Mouse (Mus musculus) forebrain, embryonic 15.5 days (tissue): Measurements from ENCODE around the gene Fzd2. TPM values are rescaled to one million over a fixed set of nuclear protein-coding genes. Genes with fewer than 3 reads are reported as not detected.

ENCODE experiments used
- ATAC-seq: fragments of 200-750 bp; cut with Nextera tagmentation; replicated peaks from 2 replicates; pipeline ENCODE4 v1.8.0; 2017; ENCODE audit warnings: mild to moderate bottlenecking, moderate TSS enrichment, moderate library complexity
- H3K27ac ChIP-seq: fragments of 300-500 bp; sonication (generic); replicated peaks from 2 replicates; pipeline ENCODE4 v1.5.1; 2015; ENCODE audit warnings: mild to moderate bottlenecking, inconsistent platforms
- H3K27me3 ChIP-seq: fragments of 300-500 bp; sonication (generic); 2 replicates; pipeline ENCODE4 v1.6.1; 2015; ENCODE audit warnings: inconsistent platforms
- H3K36me3 ChIP-seq: fragments of 300-500 bp; sonication (generic); 2 replicates; pipeline ENCODE4 v1.6.1; 2015; ENCODE audit warnings: mild to moderate bottlenecking, inconsistent platforms
- H3K4me1 ChIP-seq: fragments of 300-500 bp; sonication (generic); 2 replicates; pipeline ENCODE4 v1.6.1; 2015; ENCODE audit warnings: inconsistent platforms
- H3K4me2 ChIP-seq: fragments of 300-500 bp; sonication (generic); replicated peaks from 2 replicates; pipeline ENCODE4 v1.6.1; 2015; ENCODE audit warnings: mild to moderate bottlenecking, inconsistent platforms
- H3K4me3 ChIP-seq: fragments of 300-500 bp; sonication (generic); 2 replicates; pipeline ENCODE4 v1.5.1; 2015; ENCODE audit warnings: mild to moderate bottlenecking, inconsistent platforms
- H3K9ac ChIP-seq: fragments of 300-500 bp; sonication (generic); replicated peaks from 2 replicates; pipeline ENCODE4 v1.6.1; 2015; ENCODE audit warnings: mild to moderate bottlenecking, inconsistent platforms
- H3K9me3 ChIP-seq: fragments of 300-500 bp; sonication (generic); 2 replicates; pipeline ENCODE4 v1.6.1; 2016; ENCODE audit warnings: inconsistent platforms
- WGBS: fragments of 180-500 bp; shearing (Covaris S2); methylation state at CpG from one replicate; pipeline ENCODE4 v1.1.7; 2015; ENCODE audit warnings: mixed read lengths; 5-methylcytosine and 5-hydroxymethylcytosine counted together
- polyA plus RNA-seq: library from polyadenylated mRNA; unstranded; fragments of >200 nt; fragmentation: Nextera tagmentation; extraction: Ambion mirVana; gene quantifications from 2 replicates; pipeline ENCODE4 v1.2.1, GENCODE M21; 2015

Fzd2 gene
- polyA plus RNA-seq, 1 experiment from 2014 or later, result 18.4 TPM

- Histone ChIP-seq H3K4me1 (peaks cover 45% of the 10 kb centered on the region), H3K27ac (peak overlapping the region; percentile 41; the same call in 1 of the 2 replicates), H3K36me3 (no peaks in the 10 kb centered on the region), H3K27me3 (no peaks in the 10 kb centered on the region), H3K4me3 (peak overlapping the region; percentile 82), H3K9me3 (no peaks in the 10 kb centered on the region), H3K9ac (peak overlapping the region; percentile 82; the same call in 1 of the 2 replicates), H3K4me2 (peak overlapping the region; percentile 85)
- WGBS, result 15% methylated on average over 4 of the region's 4 CpGs
- no peak for ATAC-seq
Measured at GRCm38 (mm10) chr11:102608691-102609090, 4.5 kb downstream of the Fzd2 start.

- H3K4me3 ChIP-seq, result peak overlapping the region; percentile 82; the same call in 1 of the 2 replicates
- H3K9me3 ChIP-seq, result no peaks in the 10 kb centered on the region
- no peak overlapping the region for H3K27ac ChIP-seq
- no peak overlapping the region for H3K9ac ChIP-seq
- WGBS, result 35% methylated on average over 8 of the region's 8 CpGs
- peaks cover 45% of the 10 kb centered on the region for H3K4me1 ChIP-seq
- no peaks in the 10 kb centered on the region for H3K36me3 ChIP-seq
- H3K4me2 ChIP-seq, result no peak overlapping the region
- ATAC-seq, result no peak
- no peaks in the 10 kb centered on the region for H3K27me3 ChIP-seq
Measured at GRCm38 (mm10) chr11:102609483-102609882, 5.3 kb downstream of the Fzd2 start.

- Histone ChIP-seq H3K4me2 (no peak overlapping the region), H3K4me1 (peaks cover 45% of the 10 kb centered on the region), H3K27me3 (no peaks in the 10 kb centered on the region), H3K36me3 (no peaks in the 10 kb centered on the region), H3K9ac (no peak overlapping the region), H3K27ac (peak overlapping the region; percentile 63), H3K9me3 (no peaks in the 10 kb centered on the region), H3K4me3 (no peak overlapping the region)
- no peak for ATAC-seq
- WGBS, result 24% methylated on average over 4 of the region's 4 CpGs
Measured at GRCm38 (mm10) chr11:102610260-102610659, 6.1 kb downstream of the Fzd2 start.

DNA sequence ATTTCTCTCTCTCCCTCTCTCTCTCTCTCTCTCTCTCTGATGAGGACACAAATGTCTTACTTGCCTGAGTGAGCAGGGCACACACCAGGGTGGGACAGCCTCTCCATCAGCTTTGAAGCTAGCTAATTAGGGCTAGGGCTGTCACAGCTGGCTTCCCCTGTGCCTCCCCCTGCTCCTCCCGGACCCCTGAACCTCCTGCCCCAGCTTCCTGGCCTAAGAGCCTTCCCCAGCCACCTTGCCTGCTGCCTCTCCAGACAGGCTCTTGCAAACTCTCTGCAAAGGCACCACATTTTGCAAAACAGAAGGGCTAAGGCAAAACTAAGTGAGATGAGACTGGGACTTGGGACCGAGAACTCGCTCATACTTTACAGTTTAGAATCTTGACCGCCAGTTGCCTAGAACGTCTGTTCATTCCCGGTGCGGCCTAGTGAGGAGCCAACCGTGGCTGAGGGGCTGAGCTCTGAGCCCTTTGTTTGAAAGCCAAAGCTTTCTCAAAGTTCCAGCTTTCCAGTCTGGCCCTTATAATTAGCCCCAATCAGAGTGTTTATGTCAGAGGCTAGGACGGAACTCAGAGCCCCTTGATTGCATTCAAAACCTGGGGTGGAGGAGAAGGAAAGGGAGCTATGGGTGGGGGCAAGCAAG is 6.6 kb downstream of the Fzd2 start:
- Histone ChIP-seq H3K27ac (peak overlapping the region; percentile 63), H3K27me3 (no peaks in the 10 kb centered on the region), H3K9ac (no peak overlapping the region), H3K36me3 (no peaks in the 10 kb centered on the region), H3K4me1 (peaks cover 40% of the 10 kb centered on the region), H3K9me3 (no peaks in the 10 kb centered on the region), H3K4me3 (no peak overlapping the region), H3K4me2 (no peak overlapping the region)
- no peak for ATAC-seq
- WGBS, result 5% methylated on average over 9 of the region's 9 CpGs

DNA sequence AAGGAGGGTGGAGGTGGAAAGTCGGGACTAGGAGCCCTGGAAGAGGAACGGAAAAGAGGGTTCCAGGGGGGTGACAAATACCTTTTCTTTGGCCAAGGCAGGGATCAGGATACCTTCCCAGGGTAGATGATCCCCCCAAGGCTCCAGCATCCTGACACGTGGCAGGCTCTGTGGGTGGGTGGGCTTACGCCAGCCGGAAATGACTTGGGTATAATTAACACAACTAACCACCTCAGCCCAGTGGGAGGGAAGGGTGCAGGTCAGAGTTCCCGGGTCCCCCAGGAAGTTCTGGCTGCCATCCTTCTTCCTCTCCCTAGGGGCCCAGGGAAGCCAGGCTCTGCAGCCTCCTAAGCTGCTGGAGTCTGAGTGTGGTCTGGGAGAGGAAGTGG is 7.1 kb downstream of the Fzd2 start:
- H3K4me1 ChIP-seq, result peaks cover 39% of the 10 kb centered on the region
- 13% methylated on average over 6 of the region's 6 CpGs for WGBS
- H3K4me3 ChIP-seq, result no peak overlapping the region
- no peaks in the 10 kb centered on the region for H3K9me3 ChIP-seq
- no peaks in the 10 kb centered on the region for H3K36me3 ChIP-seq
- H3K27me3 ChIP-seq, result no peaks in the 10 kb centered on the region
- H3K27ac ChIP-seq, result peak overlapping the region; percentile 63
- no peak overlapping the region for H3K4me2 ChIP-seq
- ATAC-seq, result no peak
- no peak overlapping the region for H3K9ac ChIP-seq

DNA sequence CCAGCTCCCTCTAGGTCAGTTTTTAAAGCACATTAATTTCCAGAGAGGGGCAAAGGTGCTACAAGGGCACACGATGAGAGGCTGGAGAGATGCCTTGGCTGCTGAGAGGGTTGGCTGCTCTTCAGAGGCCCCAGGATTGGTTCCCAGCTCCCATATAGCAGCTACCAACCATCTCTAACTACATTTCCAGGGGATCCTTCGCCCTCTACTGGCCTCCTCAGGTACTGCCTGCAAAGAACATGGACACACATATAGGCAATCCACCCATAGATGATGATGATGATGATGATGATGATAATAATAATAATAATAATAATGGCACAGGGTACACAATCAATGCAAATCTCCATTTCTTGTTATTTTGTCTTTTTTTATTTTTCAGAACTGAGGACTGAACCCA is 15.3 kb downstream of the Fzd2 start:
- no peak for ATAC-seq
- Histone ChIP-seq H3K9me3 (0 out of 2 replicates have a peak, but pooled peaks cover 3% of the 10 kb centered on the region), H3K9ac (no peak overlapping the region), H3K4me3 (no peak overlapping the region), H3K36me3 (no peaks in the 10 kb centered on the region), H3K27ac (no peak overlapping the region), H3K27me3 (no peaks in the 10 kb centered on the region), H3K4me1 (peaks cover 10% of the 10 kb centered on the region), H3K4me2 (no peak overlapping the region)
- WGBS, result 63% methylated on average over 2 of the region's 2 CpGs

DNA sequence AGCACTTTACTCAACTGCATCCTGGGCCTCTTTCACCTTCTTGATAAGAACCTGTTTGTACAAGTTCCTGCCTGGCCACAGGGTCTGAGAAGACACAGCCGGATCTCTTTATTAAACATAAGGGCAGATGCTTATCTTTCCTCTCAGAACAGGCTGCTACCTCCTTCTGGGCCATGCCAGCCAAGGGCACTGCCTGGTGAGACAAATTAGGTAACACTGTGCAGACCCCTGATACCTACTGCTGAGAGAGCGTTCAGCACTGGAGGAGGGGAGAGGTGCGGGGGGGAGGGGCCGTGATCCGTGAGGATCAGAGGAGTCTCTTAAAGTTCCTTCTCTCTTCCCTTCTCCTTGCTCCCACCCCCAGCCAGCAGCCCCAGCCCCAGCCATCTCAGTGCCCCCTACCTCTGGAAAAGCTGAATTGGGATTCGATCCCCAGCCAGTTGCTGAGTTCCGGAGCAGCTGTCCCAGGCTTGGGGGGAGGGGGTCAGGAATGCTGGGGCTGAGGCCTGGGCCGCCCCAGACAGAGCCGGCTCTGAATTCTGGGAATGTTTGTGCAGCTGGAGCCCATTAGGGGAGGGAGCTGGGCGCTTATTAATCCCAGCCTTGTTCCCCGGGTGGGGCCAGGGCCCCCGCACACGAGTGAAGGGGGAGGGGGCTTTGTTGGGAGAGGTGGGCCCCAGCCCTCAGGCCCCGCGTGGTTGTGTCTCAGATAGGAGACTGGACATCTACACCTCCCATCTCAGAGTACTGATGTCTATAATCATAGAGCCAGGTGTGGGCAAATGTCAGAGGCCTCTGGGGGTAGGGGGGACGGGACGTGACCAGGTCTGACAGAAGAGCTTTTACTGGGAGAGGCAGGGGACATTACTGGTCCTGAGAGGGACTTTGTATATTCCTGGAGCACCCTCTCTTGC is 19.9 kb downstream of the Fzd2 start:
- Histone ChIP-seq H3K4me3 (no peak overlapping the region), H3K9me3 (0 out of 2 replicates have a peak, but pooled peaks cover 2% of the 10 kb centered on the region), H3K36me3 (no peaks in the 10 kb centered on the region), H3K4me1 (peaks cover 20% of the 10 kb centered on the region), H3K27ac (no peak overlapping the region; the same call in 1 of the 2 replicates), H3K9ac (no peak overlapping the region), H3K27me3 (no peaks in the 10 kb centered on the region), H3K4me2 (no peak overlapping the region)
- peak; percentile 58; the same call in 1 of the 2 replicates for ATAC-seq
- 8% methylated on average over 17 of the region's 17 CpGs for WGBS

GRCm38 (mm10) chr11:102624888-102625407 is 20.8 kb downstream of the Fzd2 start:
- peak overlapping the region; percentile 6; the same call in 1 of the 2 replicates for H3K4me2 ChIP-seq
- no peaks in the 10 kb centered on the region for H3K27me3 ChIP-seq
- no peaks in the 10 kb centered on the region for H3K9me3 ChIP-seq
- WGBS, result 29% methylated on average over 14 of the region's 14 CpGs
- no peak overlapping the region for H3K4me3 ChIP-seq
- H3K9ac ChIP-seq, result no peak overlapping the region
- peaks cover 20% of the 10 kb centered on the region for H3K4me1 ChIP-seq
- ATAC-seq, result 0 out of 2 replicates have a peak, but pooled peaks have one; percentile 60
- H3K27ac ChIP-seq, result no peak overlapping the region; the same call in 1 of the 2 replicates
- H3K36me3 ChIP-seq, result no peaks in the 10 kb centered on the region

GRCm38 (mm10) chr11:102627171-102627931 is 23.2 kb downstream of the Fzd2 start:
- no peaks in the 10 kb centered on the region for H3K9me3 ChIP-seq
- H3K4me2 ChIP-seq, result no peak overlapping the region
- no peaks in the 10 kb centered on the region for H3K36me3 ChIP-seq
- H3K27me3 ChIP-seq, result no peaks in the 10 kb centered on the region
- WGBS, result 90% methylated on average over 9 of the region's 9 CpGs
- H3K4me3 ChIP-seq, result no peak overlapping the region
- no peak overlapping the region for H3K27ac ChIP-seq
- peaks cover 20% of the 10 kb centered on the region for H3K4me1 ChIP-seq
- no peak overlapping the region for H3K9ac ChIP-seq
- no peak for ATAC-seq

- Histone ChIP-seq H3K4me1 (peaks cover 29% of the 10 kb centered on the region), H3K4me3 (no peak overlapping the region), H3K4me2 (no peak overlapping the region), H3K36me3 (no peaks in the 10 kb centered on the region), H3K27me3 (no peaks in the 10 kb centered on the region), H3K9me3 (no peaks in the 10 kb centered on the region), H3K9ac (no peak overlapping the region), H3K27ac (no peak overlapping the region)
- ATAC-seq, result no peak
- 60% methylated on average over 9 of the region's 9 CpGs for WGBS
Measured at GRCm38 (mm10) chr11:102628529-102628928, 24.3 kb downstream of the Fzd2 start.

- Histone ChIP-seq H3K4me3 (no peak overlapping the region), H3K36me3 (no peaks in the 10 kb centered on the region), H3K4me1 (peaks cover 21% of the 10 kb centered on the region), H3K9ac (no peak overlapping the region), H3K9me3 (no peaks in the 10 kb centered on the region), H3K27ac (no peak overlapping the region), H3K4me2 (no peak overlapping the region), H3K27me3 (no peaks in the 10 kb centered on the region)
- WGBS, result 80% methylated on average over 8 of the region's 8 CpGs
- no peak for ATAC-seq
Measured at GRCm38 (mm10) chr11:102629375-102629774, 25.2 kb downstream of the Fzd2 start.
